Mouse (Mus musculus): ENCODE measurements around the gene Sgpl1.

- TF ChIP-seq CTCF (IDR thresholded peaks at IDR 0.05; ENCODE audit: borderline replicate concordance, insufficient read depth, low read length) (no peak), POLR2A (IDR thresholded peaks at IDR 0.05; ENCODE audit: low read depth, low read length) (no peak)
Observed at GRCm38 (mm10) chr10:61065287-61066005, 82.1 kb downstream of the Sgpl1 start.

Measured in embryonic fibroblast, embryonic 13.5 days (primary cell).